Mouse (Mus musculus) testis, adult 2 months (tissue): ENCODE data around the gene 2310022A10Rik.

Source experiments
- CTCF ChIP-seq: fragments of 200-500 bp; IDR thresholded peaks from 2 replicates; pipeline ENCODE4 v1.5.1; 2012; ENCODE audit warnings: low read depth, mild to moderate bottlenecking, inconsistent platforms, low read length, moderate library complexity; ENCODE audit not compliant: control insufficient read depth, insufficient read depth, insufficient replicate concordance
- POLR2A ChIP-seq: fragments of 200-500 bp; IDR thresholded peaks from 2 replicates; pipeline ENCODE4 v1.6.1; 2012; ENCODE audit warnings: low read depth, mild to moderate bottlenecking, inconsistent platforms, low read length, moderate library complexity; ENCODE audit not compliant: control insufficient read depth

DNA sequence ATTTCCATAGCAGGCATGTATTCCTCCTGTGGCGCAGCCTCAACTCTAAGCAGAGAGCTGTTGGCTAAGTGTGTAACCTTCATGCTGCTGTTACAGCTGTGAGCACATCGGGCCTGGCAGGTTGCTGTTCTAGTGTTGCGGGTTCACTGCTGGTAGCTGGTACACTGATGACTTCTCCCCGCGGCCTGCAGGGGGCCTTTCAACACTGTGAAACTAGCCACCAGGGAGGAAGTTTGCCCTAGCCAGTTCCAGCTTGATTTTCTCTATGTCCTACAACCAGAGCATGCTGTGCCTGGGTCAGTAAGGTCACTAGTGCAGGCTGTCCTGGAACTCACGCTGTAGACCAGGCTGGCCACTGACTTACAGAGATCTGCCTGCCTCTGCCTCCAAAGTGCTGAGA, 23.9 kb downstream of the 2310022A10Rik start:
- TF ChIP-seq CTCF (no peak), POLR2A (no peak)
